ENCODE assay signal across 28 mouse cellular contexts in genomic region chr10:46936248-46936970, GRCm38 (mm10).
A peak's percentile ranks its signal among the peaks of the same experiment; 100 is the strongest.
DNase-seq lines count a peak whose midpoint lies in the region; ATAC-seq lines count a peak whose summit lies in the region.
"Had no signal": no experiment of that assay in that cellular context is flagged by ENCODE, and none has a peak within 500 bp of the region (broad histone marks: within the 10 kb centered on the region; RNA-seq: fewer than 3 reads in every experiment).

No protein-coding gene starts in this region.

- H3K27ac ChIP-seq in forebrain, embryonic 12.5 days: no peak overlapping the region
- no peak overlapping the region for H3K27ac ChIP-seq in forebrain, embryonic 10.5 days
- H3K27ac ChIP-seq in midbrain, embryonic 11.5 days (ENCODE audit: low read depth, low read length): no peak overlapping the region
- H3K27ac ChIP-seq in midbrain, embryonic 10.5 days (replicated peaks): no peak overlapping the region
- no peak overlapping the region for H3K27ac ChIP-seq in forebrain, embryonic 16.5 days (ENCODE audit: low read length)
- no peak overlapping the region for H3K27ac ChIP-seq in midbrain, embryonic 16.5 days (ENCODE audit: low read length)
- H3K27ac ChIP-seq: heart, embryonic 13.5 days; liver, embryonic 15.5 days; neural tube, embryonic 15.5 days; stomach, embryonic 15.5 days had no signal

- peaks cover 5% of the 10 kb centered on the region for H3K4me1 ChIP-seq in forebrain, embryonic 12.5 days
- 0 out of 2 replicates have a peak, but pooled peaks cover 5% of the 10 kb centered on the region for H3K4me1 ChIP-seq in forebrain, embryonic 10.5 days
- H3K4me1 ChIP-seq in midbrain, embryonic 11.5 days (ENCODE audit: control insufficient read depth, insufficient read depth, low read length): no peaks in the 10 kb centered on the region
- H3K4me1 ChIP-seq in midbrain, embryonic 10.5 days: no peaks in the 10 kb centered on the region
- no peaks in the 10 kb centered on the region for H3K4me1 ChIP-seq in forebrain, embryonic 16.5 days (replicated peaks; ENCODE audit: control insufficient read depth, insufficient read depth, low read length)
- H3K4me1 ChIP-seq in midbrain, embryonic 16.5 days (ENCODE audit: control insufficient read depth, insufficient read depth, low read length): no peaks in the 10 kb centered on the region
- H3K4me1 ChIP-seq: liver, embryonic 15.5 days; neural tube, embryonic 15.5 days; stomach, embryonic 15.5 days had no signal

- no peaks in the 10 kb centered on the region for H3K27me3 ChIP-seq in forebrain, embryonic 12.5 days
- H3K27me3 ChIP-seq in forebrain, embryonic 10.5 days (ENCODE audit: poor library complexity, severe bottlenecking): no peaks in the 10 kb centered on the region
- no peaks in the 10 kb centered on the region for H3K27me3 ChIP-seq in midbrain, embryonic 11.5 days (ENCODE audit: control insufficient read depth, insufficient read depth, low read length)
- H3K27me3 ChIP-seq in midbrain, embryonic 10.5 days (ENCODE audit: low read depth, poor library complexity, severe bottlenecking): no peaks in the 10 kb centered on the region
- no peaks in the 10 kb centered on the region for H3K27me3 ChIP-seq in forebrain, embryonic 16.5 days (replicated peaks; ENCODE audit: control insufficient read depth, insufficient read depth, low read length)
- no peaks in the 10 kb centered on the region for H3K27me3 ChIP-seq in midbrain, embryonic 16.5 days (ENCODE audit: control insufficient read depth, insufficient read depth, low read depth, low read length)
- H3K27me3 ChIP-seq: heart, embryonic 13.5 days; liver, embryonic 15.5 days; neural tube, embryonic 15.5 days; stomach, embryonic 15.5 days had no signal

- no peak for DNase-seq in forebrain, embryonic 10.5 days (ENCODE audit: extremely low spot score, low spot score)
- DNase-seq in midbrain, embryonic 11.5 days (ENCODE audit: low spot score, missing footprints): peak; percentile 53
- DNase-seq in midbrain, embryonic 10.5 days (ENCODE audit: low spot score): no peak
- no peak for DNase-seq in heart, adult 11 months
- DNase-seq in urinary bladder, postnatal 14 days (ENCODE audit: low spot score): no peak
- DNase-seq: adrenal gland, postnatal 10 days; cerebellum, adult 11 months; cerebellum, adult 9-10 months; cerebellum, postnatal 36 days; heart, postnatal 10 days; kidney, adult 9 months; kidney, postnatal 10 days; layer of hippocampus, adult 9-11 months; liver; lung, embryonic 14.5 days; lung, postnatal 14 days; retina, postnatal 1 day; right cerebral cortex, postnatal 14 days; thymus, postnatal 14 days had no signal

- peak; percentile 89 for ATAC-seq in forebrain, embryonic 12.5 days (ENCODE audit: low FRiP score)
- ATAC-seq in midbrain, embryonic 11.5 days (ENCODE audit: low FRiP score): peak; percentile 65
- peak; percentile 62; the same call in 1 of the 2 replicates for ATAC-seq in forebrain, embryonic 16.5 days
- peak; percentile 88 for ATAC-seq in midbrain, embryonic 16.5 days
- ATAC-seq: intestine, postnatal 0 days had no signal

- no peaks in the 10 kb centered on the region for H3K36me3 ChIP-seq in forebrain, embryonic 12.5 days (replicated peaks)
- no peaks in the 10 kb centered on the region for H3K36me3 ChIP-seq in forebrain, embryonic 10.5 days (replicated peaks)
- H3K36me3 ChIP-seq in midbrain, embryonic 11.5 days (ENCODE audit: control insufficient read depth, insufficient read depth, low read length): no peaks in the 10 kb centered on the region
- no peaks in the 10 kb centered on the region for H3K36me3 ChIP-seq in midbrain, embryonic 10.5 days
- no peaks in the 10 kb centered on the region for H3K36me3 ChIP-seq in forebrain, embryonic 16.5 days (ENCODE audit: control insufficient read depth, insufficient read depth)
- no peaks in the 10 kb centered on the region for H3K36me3 ChIP-seq in midbrain, embryonic 16.5 days (ENCODE audit: control insufficient read depth, insufficient read depth, low read length)
- H3K36me3 ChIP-seq: G1E; heart, embryonic 13.5 days; liver, embryonic 15.5 days; neural tube, embryonic 15.5 days; stomach, embryonic 15.5 days had no signal

- no peak overlapping the region for H3K4me2 ChIP-seq in forebrain, embryonic 12.5 days
- no peak overlapping the region for H3K4me2 ChIP-seq in midbrain, embryonic 11.5 days
- no peak overlapping the region for H3K4me2 ChIP-seq in forebrain, embryonic 16.5 days (ENCODE audit: low read length)
- no peak overlapping the region for H3K4me2 ChIP-seq in midbrain, embryonic 16.5 days (ENCODE audit: low read length)
- H3K4me2 ChIP-seq: heart, embryonic 13.5 days; liver, embryonic 15.5 days; lung, embryonic 14.5 days; neural tube, embryonic 15.5 days; stomach, embryonic 15.5 days had no signal

- 37% methylated on average over 5 of the region's 5 CpGs for WGBS in forebrain, embryonic 12.5 days
- 84% methylated on average over 5 of the region's 5 CpGs for WGBS in forebrain, embryonic 10.5 days
- 84% methylated on average over 5 of the region's 5 CpGs for WGBS in midbrain, embryonic 11.5 days
- WGBS in midbrain, embryonic 10.5 days: 88% methylated on average over 5 of the region's 5 CpGs
- 10% methylated on average over 5 of the region's 5 CpGs for WGBS in forebrain, embryonic 16.5 days
- 55% methylated on average over 5 of the region's 5 CpGs for WGBS in midbrain, embryonic 16.5 days

- no peak overlapping the region for H3K9ac ChIP-seq in forebrain, embryonic 12.5 days
- no peak overlapping the region for H3K9ac ChIP-seq in midbrain, embryonic 11.5 days (ENCODE audit: low read length)
- H3K9ac ChIP-seq in forebrain, embryonic 16.5 days (replicated peaks; ENCODE audit: low read depth, low read length): no peak overlapping the region
- no peak overlapping the region for H3K9ac ChIP-seq in midbrain, embryonic 16.5 days (ENCODE audit: low read depth, low read length)
- H3K9ac ChIP-seq: heart, embryonic 13.5 days; liver, embryonic 15.5 days; lung, embryonic 14.5 days; neural tube, embryonic 15.5 days; stomach, embryonic 15.5 days had no signal

- H3K9me3 ChIP-seq in forebrain, embryonic 12.5 days: no peaks in the 10 kb centered on the region
- no peaks in the 10 kb centered on the region for H3K9me3 ChIP-seq in forebrain, embryonic 10.5 days
- H3K9me3 ChIP-seq in midbrain, embryonic 11.5 days (ENCODE audit: control insufficient read depth, low read length): no peaks in the 10 kb centered on the region
- H3K9me3 ChIP-seq in midbrain, embryonic 10.5 days (replicated peaks): no peaks in the 10 kb centered on the region
- no peaks in the 10 kb centered on the region for H3K9me3 ChIP-seq in forebrain, embryonic 16.5 days (ENCODE audit: control insufficient read depth, low read length)
- H3K9me3 ChIP-seq in midbrain, embryonic 16.5 days (replicated peaks; ENCODE audit: control insufficient read depth, low read length, poor library complexity, severe bottlenecking): no peaks in the 10 kb centered on the region
- H3K9me3 ChIP-seq: G1E; heart, embryonic 13.5 days; liver, embryonic 15.5 days; neural tube, embryonic 15.5 days; stomach, embryonic 15.5 days had no signal

- no peak overlapping the region for H3K4me3 ChIP-seq in forebrain, embryonic 12.5 days (replicated peaks)
- H3K4me3 ChIP-seq in forebrain, embryonic 10.5 days: no peak overlapping the region
- no peak overlapping the region for H3K4me3 ChIP-seq in midbrain, embryonic 11.5 days (ENCODE audit: low read depth, low read length)
- no peak overlapping the region for H3K4me3 ChIP-seq in midbrain, embryonic 10.5 days
- H3K4me3 ChIP-seq in forebrain, embryonic 16.5 days (replicated peaks; ENCODE audit: low read length): no peak overlapping the region
- H3K4me3 ChIP-seq in midbrain, embryonic 16.5 days (ENCODE audit: low read depth, low read length): no peak overlapping the region
- H3K4me3 ChIP-seq: heart, embryonic 13.5 days; liver, embryonic 15.5 days; neural tube, embryonic 15.5 days; stomach, embryonic 15.5 days had no signal
